In genomic region chrX:166351790-166352189, GRCm38 (mm10) we compare ENCODE assay signal across 8 mouse cellular contexts.
A peak's percentile ranks its signal among the peaks of the same experiment; 100 is the strongest.
DNase-seq lines count a peak whose midpoint lies in the region; ATAC-seq and TF ChIP-seq lines count a peak whose summit lies in the region.

No protein-coding gene starts in this region.

- TF ChIP-seq CTCF in E14TG2a.4 (conservative IDR thresholded peaks at IDR 0.05; ENCODE audit: low read length): peak; percentile 54
- TF ChIP-seq CTCF in layer of hippocampus, adult 2 months (conservative IDR thresholded peaks at IDR 0.05): peak; percentile 86

- no peak overlapping the region for H3K4me3 ChIP-seq in E14TG2a.4 (replicated peaks; ENCODE audit: low read length)
- no peak overlapping the region for H3K4me3 ChIP-seq in layer of hippocampus, adult 2 months
- no peak overlapping the region for H3K4me3 ChIP-seq in lung, embryonic 16.5 days (ENCODE audit: low read length)

- no peaks in the 10 kb centered on the region for H3K36me3 ChIP-seq in E14TG2a.4 (ENCODE audit: insufficient read depth, low read length)
- no peaks in the 10 kb centered on the region for H3K36me3 ChIP-seq in lung, embryonic 16.5 days (ENCODE audit: control insufficient read depth, insufficient read depth, low read length)

- no peaks in the 10 kb centered on the region for H3K27me3 ChIP-seq in E14TG2a.4 (ENCODE audit: insufficient read depth, low read length)
- no peaks in the 10 kb centered on the region; the same call in 1 of the 2 replicates for H3K27me3 ChIP-seq in lung, embryonic 16.5 days (ENCODE audit: control insufficient read depth, insufficient read depth, low read depth, low read length)

- ATAC-seq in lung, embryonic 16.5 days (ENCODE audit: low read depth): peak; percentile 70; the same call in 1 of the 2 replicates

- H3K9ac ChIP-seq in lung, embryonic 16.5 days (ENCODE audit: low read length): no peak overlapping the region

- H3K27ac ChIP-seq in layer of hippocampus, adult 2 months: peak overlapping the region; percentile 95
- no peak overlapping the region for H3K27ac ChIP-seq in lung, embryonic 16.5 days (ENCODE audit: low read length)

- H3K4me2 ChIP-seq in lung, embryonic 16.5 days (ENCODE audit: low read depth, low read length): no peak overlapping the region

- H3K4me1 ChIP-seq in E14TG2a.4 (replicated peaks; ENCODE audit: low read depth, low read length): no peaks in the 10 kb centered on the region
- no peaks in the 10 kb centered on the region for H3K4me1 ChIP-seq in lung, embryonic 16.5 days (replicated peaks; ENCODE audit: control insufficient read depth, insufficient read depth, low read length)

- peak; percentile 75 for DNase-seq in adrenal gland, postnatal 10 days
- peak; percentile 40 for DNase-seq in embryo, embryonic 9.5 days (ENCODE audit: extremely low spot score)
- DNase-seq in heart, postnatal 14 days: peak; percentile 39 to 67
- peak; percentile 69 to 74 for DNase-seq in layer of hippocampus, adult 2 months (ENCODE audit: low spot score in 2 of 2)
- DNase-seq in retina, embryonic 14.5 days (ENCODE audit: low spot score): peak; percentile 79
- DNase-seq in urinary bladder, postnatal 14 days (ENCODE audit: low spot score): peak; percentile 49

- no peaks in the 10 kb centered on the region for H3K9me3 ChIP-seq in E14TG2a.4 (ENCODE audit: low read length)
- no peaks in the 10 kb centered on the region for H3K9me3 ChIP-seq in lung, embryonic 16.5 days (ENCODE audit: control insufficient read depth, low read length)

- 20% methylated on average over 6 of the region's 6 CpGs for WGBS in lung, embryonic 16.5 days

- intact Hi-C loops in heart, postnatal 14 days (cut with DNase I): loop anchor here (2.0 kb wide), 1 partner anchor 185 kb away; no protein-coding TSS in a partner anchor
